Mouse (Mus musculus): ENCODE results near the gene Ap3d1.

Gene Ap3d1

DNA sequence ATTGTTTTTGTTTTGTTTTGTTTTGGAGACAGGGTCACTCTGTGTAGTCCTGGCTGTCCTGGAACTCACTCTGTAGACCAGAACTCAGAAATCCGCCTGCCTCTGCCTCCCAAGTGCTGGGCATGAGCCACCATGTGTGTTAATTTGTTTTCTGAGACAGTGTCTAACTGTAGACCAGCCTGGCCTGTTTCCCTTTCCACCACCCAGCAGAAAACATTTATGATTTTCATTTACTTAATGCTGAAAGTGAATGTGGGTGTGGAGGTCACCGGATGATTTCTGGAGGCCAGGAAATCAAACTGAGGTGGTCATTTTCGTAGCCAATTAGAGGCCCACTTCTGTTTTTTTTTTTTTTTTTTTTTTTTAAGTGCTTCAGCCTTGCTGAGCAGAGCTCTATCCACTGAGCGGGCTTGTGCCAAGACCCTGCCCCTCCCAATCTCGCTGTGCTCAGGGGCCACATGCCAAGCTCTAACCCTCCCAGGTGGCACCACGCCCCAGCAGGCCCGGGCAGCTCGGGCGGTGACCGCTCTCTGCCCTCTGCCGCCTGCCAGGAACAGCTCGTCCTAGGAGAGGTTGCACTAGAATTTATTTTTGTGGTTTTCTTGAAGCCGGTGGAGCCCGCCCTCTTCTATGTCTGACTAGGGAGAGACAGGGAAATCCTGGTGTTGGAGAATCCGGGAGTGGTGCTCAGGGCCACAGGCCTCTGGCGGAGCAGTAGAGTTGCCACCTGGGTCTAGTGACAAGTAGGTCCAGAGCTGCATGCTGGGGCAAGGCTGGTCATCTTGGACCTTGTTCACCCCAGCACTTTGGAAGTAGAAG, 77.7 kb downstream of the Ap3d1 start:
- in situ Hi-C loops (cut with MboI; ENCODE audit: low pct_unique_long_range_greater_than_20kb in 1 of 2, low sequenced_read_pairs in 2 of 2, unreplicated experiment in 1 of 2): no loop called here

- in situ Hi-C loops (cut with MboI; ENCODE audit: low pct_unique_long_range_greater_than_20kb in 1 of 2, low sequenced_read_pairs in 2 of 2, unreplicated experiment in 1 of 2): no loop called here
Measured at GRCm38 (mm10) chr10:80663485-80664196, 78.4 kb downstream of the Ap3d1 start.

- in situ Hi-C loops (cut with MboI; ENCODE audit: low pct_unique_long_range_greater_than_20kb in 1 of 2, low sequenced_read_pairs in 2 of 2, unreplicated experiment in 1 of 2): no loop called here
Measured at GRCm38 (mm10) chr10:80661149-80661548, 80.9 kb downstream of the Ap3d1 start.

GRCm38 (mm10) chr10:80659213-80659612, 82.9 kb downstream of the Ap3d1 start:
- in situ Hi-C loops (cut with MboI; ENCODE audit: low pct_unique_long_range_greater_than_20kb in 1 of 2, low sequenced_read_pairs in 2 of 2, unreplicated experiment in 1 of 2): no loop called here

DNA sequence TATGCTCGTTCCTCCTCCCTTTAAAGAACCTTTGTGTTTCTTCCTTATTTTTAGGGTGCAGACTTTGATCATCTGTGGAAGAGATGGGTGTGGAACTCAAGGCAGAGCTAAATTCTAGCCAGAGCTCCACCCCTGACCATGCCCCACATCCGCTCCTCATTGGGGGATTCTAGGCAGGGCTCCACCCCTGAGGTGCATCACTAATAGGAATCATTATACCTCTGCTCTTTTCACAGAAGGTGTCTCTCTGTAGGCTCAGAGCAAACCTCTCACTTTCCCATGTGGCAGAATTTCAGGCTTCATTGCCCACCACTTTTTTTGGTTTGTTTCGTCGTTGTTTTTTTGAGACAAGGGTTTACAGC, 83.2 kb downstream of the Ap3d1 start:
- in situ Hi-C loops (cut with MboI; ENCODE audit: low pct_unique_long_range_greater_than_20kb in 1 of 2, low sequenced_read_pairs in 2 of 2, unreplicated experiment in 1 of 2): no loop called here

GRCm38 (mm10) chr10:80658194-80658840, 83.7 kb downstream of the Ap3d1 start:
- in situ Hi-C loops (cut with MboI; ENCODE audit: low pct_unique_long_range_greater_than_20kb in 1 of 2, low sequenced_read_pairs in 2 of 2, unreplicated experiment in 1 of 2): no loop called here

Data from mouse embryonic stem cell (cell line).